Mouse (Mus musculus) midbrain, embryonic 11.5 days (tissue): ENCODE measurements around the gene Zc3h10. TPM values are rescaled to one million over a fixed set of nuclear protein-coding genes. Genes with fewer than 3 reads are reported as not detected.

ENCODE experiments used
- ATAC-seq: fragments of 200-750 bp; cut with Nextera tagmentation; 2 replicates; pipeline ENCODE4 v1.8.0; 2017; ENCODE audit warnings: moderate TSS enrichment, moderate library complexity; ENCODE audit not compliant: low FRiP score
- DNase-seq: peaks from one replicate; pipeline ENCODE4 v3.0.0; 2015; ENCODE audit warnings: low spot score; ENCODE audit errors: missing footprints
- H3K27ac ChIP-seq: fragments of 300-500 bp; sonication (generic); 2 replicates; pipeline ENCODE4 v1.5.1; 2014; ENCODE audit warnings: low read depth, low read length
- H3K27me3 ChIP-seq: fragments of 300-500 bp; sonication (generic); 2 replicates; pipeline ENCODE4 v1.6.1; 2014; ENCODE audit warnings: mild to moderate bottlenecking, low read length, moderate library complexity, mixed read lengths; ENCODE audit not compliant: control insufficient read depth, insufficient read depth
- H3K36me3 ChIP-seq: fragments of 300-500 bp; sonication (generic); 2 replicates; pipeline ENCODE4 v1.6.1; 2014; ENCODE audit warnings: mild to moderate bottlenecking, low read length, moderate library complexity, mixed read lengths; ENCODE audit not compliant: control insufficient read depth, insufficient read depth
- H3K4me1 ChIP-seq: fragments of 300-500 bp; sonication (generic); 2 replicates; pipeline ENCODE4 v1.6.1; 2014; ENCODE audit warnings: low read length; ENCODE audit not compliant: control insufficient read depth, insufficient read depth
- H3K4me2 ChIP-seq: fragments of 300-500 bp; sonication (generic); 2 replicates; pipeline ENCODE4 v1.6.1; 2014; ENCODE audit warnings: mild to moderate bottlenecking, moderate library complexity
- H3K4me3 ChIP-seq: fragments of 300-500 bp; sonication (generic); 2 replicates; pipeline ENCODE4 v1.5.1; 2014; ENCODE audit warnings: low read depth, low read length
- H3K9ac ChIP-seq: fragments of 300-500 bp; sonication (generic); 2 replicates; pipeline ENCODE4 v1.6.1; 2014; ENCODE audit warnings: low read length
- H3K9me3 ChIP-seq: fragments of 300-500 bp; sonication (generic); 2 replicates; pipeline ENCODE4 v1.6.1; 2016; ENCODE audit warnings: low read length; ENCODE audit not compliant: control insufficient read depth
- WGBS: fragments of 180-500 bp; shearing (Covaris S2); extraction: QIAGEN DNeasy Blood & Tissue Kit; methylation state at CpG from one replicate; pipeline ENCODE4 v1.1.7; 2014; 5-methylcytosine and 5-hydroxymethylcytosine counted together
- polyA plus RNA-seq: library from polyadenylated mRNA; unstranded; fragments of >200 nt; fragmentation: Nextera tagmentation; extraction: Ambion mirVana; gene quantifications from 2 replicates; pipeline ENCODE4 v1.2.1, GENCODE M21; 2014

The Zc3h10 gene
- 16.0 and 19.0 TPM in 2 replicates for polyA plus RNA-seq

DNA sequence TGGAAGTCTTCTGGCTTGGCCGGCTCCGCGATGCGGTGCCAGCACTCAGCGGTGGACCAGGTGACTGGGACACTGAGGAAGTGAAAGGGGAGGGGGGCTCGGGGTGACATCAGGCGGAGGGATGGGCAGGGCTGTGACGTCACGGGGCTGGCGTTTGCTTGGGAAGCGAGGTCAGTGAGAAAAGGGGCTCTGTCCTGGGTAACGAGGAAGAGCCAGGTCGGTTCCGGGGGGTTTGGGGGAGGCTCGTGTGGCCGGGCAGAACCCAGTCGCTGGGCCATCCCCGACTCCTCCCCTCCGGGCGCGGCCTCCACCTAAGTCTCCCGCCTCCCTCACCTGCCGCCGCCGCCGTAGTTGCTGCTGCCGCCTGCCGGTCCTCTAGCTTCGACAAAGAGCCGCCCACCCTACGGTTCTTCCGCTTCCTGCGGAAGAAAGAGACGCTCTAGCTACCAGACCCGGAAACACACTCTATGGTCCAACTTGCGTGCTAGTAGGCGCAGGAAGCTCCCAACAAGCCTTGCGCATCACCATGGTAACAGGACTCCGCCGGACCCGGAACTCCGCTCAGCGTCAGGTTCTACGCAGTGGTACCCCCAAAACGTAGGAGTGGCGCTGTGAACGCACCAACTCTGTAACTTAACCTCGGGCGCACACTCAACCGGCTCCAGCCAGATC, at the start of gene Zc3h10:
Gene Zc3h10 (minus strand): TSS at position 414 of the 672 bp plus-strand sequence.
- WGBS = under 1% methylated on average over 50 of the region's 50 CpGs
- Histone ChIP-seq H3K36me3 (peaks cover 19% of the 10 kb centered on the region), H3K4me3 (peak within 1 kb of the TSS; percentile 76), H3K9me3 (no peaks in the 10 kb centered on the region), H3K27ac (peak within 1 kb of the TSS; percentile 91), H3K4me1 (peaks cover 9% of the 10 kb centered on the region), H3K27me3 (no peaks in the 10 kb centered on the region), H3K9ac (peak within 1 kb of the TSS; percentile 97), H3K4me2 (peak within 1 kb of the TSS; percentile 84)
- ATAC-seq (peak; percentile 89), DNase-seq (peak; percentile 99)

GRCm38 (mm10) chr10:128592797-128593196, 45.2 kb upstream of the Zc3h10 start:
- Histone ChIP-seq H3K4me1 (peaks cover 5% of the 10 kb centered on the region; the same call in 1 of the 2 replicates), H3K27ac (no peak overlapping the region), H3K27me3 (peaks cover 20% of the 10 kb centered on the region), H3K9me3 (no peaks in the 10 kb centered on the region), H3K4me2 (no peak overlapping the region), H3K9ac (no peak overlapping the region), H3K36me3 (no peaks in the 10 kb centered on the region), H3K4me3 (no peak overlapping the region)
- DNase-seq (no peak), ATAC-seq (no peak)
- WGBS = 81% methylated on average over 5 of the region's 5 CpGs

GRCm38 (mm10) chr10:128591436-128591835, 43.9 kb upstream of the Zc3h10 start:
- DNase-seq (no peak), ATAC-seq (no peak)
- no peak overlapping the region for H3K4me2 ChIP-seq
- H3K9me3 ChIP-seq = no peaks in the 10 kb centered on the region
- H3K27me3 ChIP-seq = peaks cover 32% of the 10 kb centered on the region
- no peak overlapping the region for H3K27ac ChIP-seq
- no peak overlapping the region for H3K4me3 ChIP-seq
- H3K36me3 ChIP-seq = no peaks in the 10 kb centered on the region
- peaks cover 5% of the 10 kb centered on the region; the same call in 1 of the 2 replicates for H3K4me1 ChIP-seq
- 89% methylated on average over 6 of the region's 6 CpGs for WGBS
- no peak overlapping the region for H3K9ac ChIP-seq

DNA sequence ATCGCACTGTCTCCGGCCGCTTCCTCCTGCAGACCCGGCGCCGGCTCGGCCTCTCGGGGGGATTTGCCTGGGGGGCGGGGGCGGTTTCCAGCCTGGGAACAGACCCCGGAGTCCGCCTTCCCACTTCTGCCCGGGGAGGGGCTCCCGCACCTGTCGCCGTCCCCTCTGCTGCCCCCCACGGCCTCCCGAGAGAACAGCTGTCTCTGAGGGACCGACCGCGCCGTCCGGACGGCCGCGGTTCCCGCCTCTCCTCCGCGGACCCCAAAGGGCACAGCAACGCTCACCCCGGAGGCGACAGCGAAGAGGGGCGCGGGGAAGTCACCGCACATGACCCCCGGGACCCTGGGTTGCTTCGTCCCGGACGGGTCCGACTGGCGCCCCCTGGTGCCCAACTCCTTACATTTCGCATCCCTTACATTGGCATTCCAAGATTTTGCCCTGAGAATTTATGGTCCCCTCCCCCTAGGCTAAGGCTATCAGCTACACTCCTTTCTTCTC, 42.7 kb upstream of the Zc3h10 start:
- peak overlapping the region; percentile 60 for H3K9ac ChIP-seq
- H3K4me2 ChIP-seq = peak overlapping the region; percentile 99
- H3K27ac ChIP-seq = no peak overlapping the region
- WGBS = under 1% methylated on average over 43 of the region's 43 CpGs
- H3K4me3 ChIP-seq = peak overlapping the region; percentile 64
- peaks cover 32% of the 10 kb centered on the region for H3K27me3 ChIP-seq
- peaks cover 5% of the 10 kb centered on the region; the same call in 1 of the 2 replicates for H3K4me1 ChIP-seq
- ATAC-seq (peak; percentile 79), DNase-seq (peak; percentile 98)
- no peaks in the 10 kb centered on the region for H3K36me3 ChIP-seq
- no peaks in the 10 kb centered on the region for H3K9me3 ChIP-seq

DNA sequence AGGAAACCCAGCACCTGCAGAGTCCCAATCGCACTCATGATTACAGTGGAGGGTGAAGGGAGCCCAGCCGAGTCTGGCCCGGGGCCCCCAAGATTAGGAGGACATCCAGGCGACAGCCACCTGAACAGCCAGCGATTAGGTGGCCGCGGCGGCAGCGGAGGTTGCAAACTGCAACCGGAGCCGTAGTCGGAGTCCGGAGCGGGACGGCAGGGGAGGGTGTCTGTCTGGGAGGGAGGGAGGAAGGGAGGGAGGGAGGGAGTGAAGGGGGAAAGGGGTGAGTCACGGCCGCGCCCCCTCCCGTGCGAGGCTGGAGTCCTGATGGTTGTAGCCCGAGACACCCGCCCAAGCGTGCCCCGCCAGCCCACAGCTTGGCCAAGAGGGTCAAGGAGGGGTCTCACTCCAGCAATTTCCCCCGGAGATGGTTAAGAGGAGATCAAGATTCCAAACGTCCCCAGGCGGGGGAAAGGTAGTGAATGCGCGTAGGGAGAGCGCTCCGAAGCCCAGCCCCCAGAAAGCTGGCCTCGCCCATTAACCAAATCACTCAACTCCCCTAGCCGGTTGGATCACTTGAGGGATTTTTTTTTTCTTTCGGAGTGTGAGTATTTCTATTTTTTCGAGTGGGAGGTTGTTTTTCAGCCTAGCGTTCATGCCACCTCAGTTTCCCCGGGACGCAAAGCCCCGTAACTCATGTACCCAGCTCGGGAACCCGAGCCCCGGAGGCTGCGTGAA, 42.1 kb upstream of the Zc3h10 start, which contains the start of gene Erbb3:
Gene Erbb3 (minus strand): TSS at position 189 of the 729 bp plus-strand sequence.
- peak within 1 kb of the TSS; percentile 60 for H3K9ac ChIP-seq

GRCm38 (mm10) chr10:128588775-128589463, 41.3 kb upstream of the Zc3h10 start:
- peak overlapping the region; percentile 64 for H3K4me3 ChIP-seq
- H3K27ac ChIP-seq = no peak overlapping the region
- DNase-seq (peak; percentile 86), ATAC-seq (peak; percentile 36)
- H3K4me2 ChIP-seq = peak overlapping the region; percentile 99
- 3% methylated on average over 23 of the region's 23 CpGs for WGBS
- H3K4me1 ChIP-seq = peaks cover 5% of the 10 kb centered on the region; the same call in 1 of the 2 replicates
- no peaks in the 10 kb centered on the region for H3K9me3 ChIP-seq
- H3K9ac ChIP-seq = peak overlapping the region; percentile 20; the same call in 1 of the 2 replicates
- H3K27me3 ChIP-seq = peaks cover 32% of the 10 kb centered on the region
- H3K36me3 ChIP-seq = no peaks in the 10 kb centered on the region

More for the DNA sequence above, 42.1 kb upstream of the Zc3h10 start, which contains the start of gene Erbb3:
- under 1% methylated on average over 43 of the region's 43 CpGs for WGBS
- ATAC-seq (peak; percentile 57), DNase-seq (peak; percentile 96)
- H3K9me3 ChIP-seq = no peaks in the 10 kb centered on the region
- H3K4me2 ChIP-seq = peak within 1 kb of the TSS; percentile 99
- H3K27ac ChIP-seq = no peak within 1 kb of the TSS
- H3K36me3 ChIP-seq = no peaks in the 10 kb centered on the region
- peak within 1 kb of the TSS; percentile 64 for H3K4me3 ChIP-seq
- peaks cover 32% of the 10 kb centered on the region for H3K27me3 ChIP-seq
- H3K4me1 ChIP-seq = peaks cover 5% of the 10 kb centered on the region; the same call in 1 of the 2 replicates

- no peak overlapping the region for H3K9ac ChIP-seq
- ATAC-seq (no peak), DNase-seq (no peak)
- peaks cover 32% of the 10 kb centered on the region for H3K27me3 ChIP-seq
- no peaks in the 10 kb centered on the region for H3K9me3 ChIP-seq
- H3K4me2 ChIP-seq = no peak overlapping the region
- 20% methylated on average over 1 of the region's 1 CpGs for WGBS
- H3K4me1 ChIP-seq = peaks cover 5% of the 10 kb centered on the region; the same call in 1 of the 2 replicates
- H3K36me3 ChIP-seq = no peaks in the 10 kb centered on the region
- no peak overlapping the region for H3K4me3 ChIP-seq
- H3K27ac ChIP-seq = no peak overlapping the region
Measured at GRCm38 (mm10) chr10:128588136-128588535, 40.6 kb upstream of the Zc3h10 start.

- Histone ChIP-seq H3K27ac (no peak overlapping the region), H3K4me3 (no peak overlapping the region), H3K9ac (no peak overlapping the region), H3K9me3 (no peaks in the 10 kb centered on the region), H3K4me2 (no peak overlapping the region), H3K36me3 (no peaks in the 10 kb centered on the region), H3K27me3 (peaks cover 32% of the 10 kb centered on the region), H3K4me1 (peaks cover 5% of the 10 kb centered on the region; the same call in 1 of the 2 replicates)
- DNase-seq = no peak
- WGBS = 60% methylated on average over 8 of the region's 8 CpGs
- no peak for ATAC-seq
Measured at GRCm38 (mm10) chr10:128587697-128588096, 40.1 kb upstream of the Zc3h10 start.
